Mouse (Mus musculus): ENCODE measurements around the gene Slc6a9. TPM values are rescaled to one million over a fixed set of nuclear protein-coding genes. Genes with fewer than 3 reads are reported as not detected.
A peak's percentile ranks its signal among the peaks of the same experiment; 100 is the strongest.

The Slc6a9 gene
- total RNA-seq, 2 experiments from 2014 or later, result 34.7 to 38.8 TPM

- DNase-seq, result no peak
Measured at GRCm38 (mm10) chr4:117840821-117841220, 6.5 kb downstream of the Slc6a9 start.

- DNase-seq, result no peak
Measured at GRCm38 (mm10) chr4:117841566-117841965, 7.3 kb downstream of the Slc6a9 start.

- DNase-seq, result no peak
Measured at GRCm38 (mm10) chr4:117843101-117843500, 8.8 kb downstream of the Slc6a9 start.

GRCm38 (mm10) chr4:117844467-117844866 is 10.2 kb downstream of the Slc6a9 start:
- DNase-seq, result no peak

GRCm38 (mm10) chr4:117845316-117845715 is 11.0 kb downstream of the Slc6a9 start:
- DNase-seq, result no peak

- no peak for DNase-seq
Measured at GRCm38 (mm10) chr4:117846261-117846660, 12.0 kb downstream of the Slc6a9 start.

GRCm38 (mm10) chr4:117847011-117847410 is 12.7 kb downstream of the Slc6a9 start:
- peak; percentile 48 to 72 for DNase-seq

- no peak for DNase-seq
Measured at GRCm38 (mm10) chr4:117849063-117849462, 14.8 kb downstream of the Slc6a9 start.

GRCm38 (mm10) chr4:117849506-117849905 is 15.2 kb downstream of the Slc6a9 start:
- no peak for DNase-seq

GRCm38 (mm10) chr4:117850176-117850575 is 15.9 kb downstream of the Slc6a9 start:
- DNase-seq, result no peak

GRCm38 (mm10) chr4:117850871-117851270 is 16.6 kb downstream of the Slc6a9 start:
- no peak for DNase-seq

- DNase-seq, result no peak
Measured at GRCm38 (mm10) chr4:117852152-117852868, 18.0 kb downstream of the Slc6a9 start.

- DNase-seq, result peak; percentile 36 to 43
Measured at GRCm38 (mm10) chr4:117855146-117855545, 20.8 kb downstream of the Slc6a9 start.

- DNase-seq, result peak; percentile 69 to 73
Measured at GRCm38 (mm10) chr4:117858794-117859193, 24.5 kb downstream of the Slc6a9 start.

- no peak for DNase-seq
Measured at GRCm38 (mm10) chr4:117860570-117860969, 26.3 kb downstream of the Slc6a9 start.

GRCm38 (mm10) chr4:117862823-117863222 is 28.5 kb downstream of the Slc6a9 start:
- peak; percentile 54 to 64 for DNase-seq

GRCm38 (mm10) chr4:117866083-117866482 is 31.8 kb downstream of the Slc6a9 start:
- peak in 1 of 2 experiments; percentile 50 for DNase-seq

- no peak for DNase-seq
Measured at GRCm38 (mm10) chr4:117867000-117867399, 32.7 kb downstream of the Slc6a9 start.

- DNase-seq, result peak; percentile 50 to 56
Measured at GRCm38 (mm10) chr4:117867823-117868222, 33.5 kb downstream of the Slc6a9 start.

- DNase-seq, result no peak
Measured at GRCm38 (mm10) chr4:117869317-117869716, 35.0 kb downstream of the Slc6a9 start.

GRCm38 (mm10) chr4:117870437-117870836 is 36.1 kb downstream of the Slc6a9 start:
- no peak for DNase-seq

- DNase-seq, result no peak
Measured at GRCm38 (mm10) chr4:117871787-117872186, 37.5 kb downstream of the Slc6a9 start.

GRCm38 (mm10) chr4:117872471-117872886 is 38.2 kb downstream of the Slc6a9 start, which contains the start of gene Ccdc24:
Ccdc24 (minus strand) TSS chr4:117872557.
- no peak for DNase-seq

- no peak for DNase-seq
Measured at GRCm38 (mm10) chr4:117873615-117874014, 39.3 kb downstream of the Slc6a9 start.

Measured in layer of hippocampus, postnatal 36 days (tissue).